Mouse (Mus musculus): ENCODE results near the gene Olfr1349. TPM values are rescaled to one million over a fixed set of nuclear protein-coding genes. Genes with fewer than 3 reads are reported as not detected.
"Not testable (repeated sequence)": the region's sequence is repeated elsewhere in the genome, so short reads cannot be mapped to it uniquely, and the experiment has no call there.

Olfr1349 gene
- polyA plus RNA-seq, 1 experiment from 2014 or later = not detected

DNA sequence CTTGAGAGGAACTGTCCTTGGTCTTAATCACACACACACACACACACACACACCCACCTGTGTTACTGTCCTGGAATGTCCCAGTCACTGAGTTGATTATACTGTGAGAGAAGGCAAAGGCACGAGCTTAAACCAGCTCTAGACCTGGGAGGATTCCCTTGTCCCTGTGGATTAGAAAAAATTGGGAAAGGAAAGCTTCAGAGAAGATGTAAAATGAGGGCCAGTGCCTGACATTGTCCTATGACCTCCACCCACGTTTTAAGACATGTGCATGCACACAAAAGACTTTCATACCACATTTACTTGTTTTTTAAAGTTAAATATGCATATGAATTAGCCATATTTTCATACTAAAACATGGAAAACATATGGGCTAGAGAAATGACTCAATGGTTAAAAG is 35.9 kb downstream of the Olfr1349 start, which contains the start of gene Olfr5:
Olfr5 (minus strand) TSS at position 101 of the 400 bp plus-strand sequence.
- Histone ChIP-seq H3K27ac (ENCODE audit: low read depth, low read length) (no peak within 1 kb of the TSS), H3K9me3 (ENCODE audit: control insufficient read depth) (no peaks in the 10 kb centered on the region), H3K36me3 (ENCODE audit: control insufficient read depth, insufficient read depth) (no peaks in the 10 kb centered on the region), H3K27me3 (replicated peaks; ENCODE audit: control insufficient read depth, insufficient read depth, low read length) (no peaks in the 10 kb centered on the region), H3K4me2 (replicated peaks; ENCODE audit: low read depth) (no peak within 1 kb of the TSS), H3K4me1 (replicated peaks; ENCODE audit: control insufficient read depth, insufficient read depth, low read length) (no peaks in the 10 kb centered on the region), H3K4me3 (ENCODE audit: low read depth, low read length) (no peak within 1 kb of the TSS), H3K9ac (ENCODE audit: low read depth, low read length) (no peak within 1 kb of the TSS)
- TF ChIP-seq CTCF (IDR thresholded peaks at IDR 0.05; ENCODE audit: low read depth) = no peak
- no peak for ATAC-seq
- 18% methylated on average over 2 of the region's 2 CpGs for WGBS

GRCm38 (mm10) chr7:6477633-6478032 is 45.1 kb downstream of the Olfr1349 start:
- not testable (repeated sequence) for H3K4me1 ChIP-seq (replicated peaks; ENCODE audit: control insufficient read depth, insufficient read depth, low read length); H3K4me3 ChIP-seq (ENCODE audit: low read depth, low read length); H3K27me3 ChIP-seq (replicated peaks; ENCODE audit: control insufficient read depth, insufficient read depth, low read length); H3K9ac ChIP-seq (ENCODE audit: low read depth, low read length); ATAC-seq; H3K4me2 ChIP-seq (replicated peaks; ENCODE audit: low read depth); H3K9me3 ChIP-seq (ENCODE audit: control insufficient read depth); H3K27ac ChIP-seq (ENCODE audit: low read depth, low read length); H3K36me3 ChIP-seq (ENCODE audit: control insufficient read depth, insufficient read depth)
- WGBS = 50% methylated on average over 2 of the region's 2 CpGs

DNA sequence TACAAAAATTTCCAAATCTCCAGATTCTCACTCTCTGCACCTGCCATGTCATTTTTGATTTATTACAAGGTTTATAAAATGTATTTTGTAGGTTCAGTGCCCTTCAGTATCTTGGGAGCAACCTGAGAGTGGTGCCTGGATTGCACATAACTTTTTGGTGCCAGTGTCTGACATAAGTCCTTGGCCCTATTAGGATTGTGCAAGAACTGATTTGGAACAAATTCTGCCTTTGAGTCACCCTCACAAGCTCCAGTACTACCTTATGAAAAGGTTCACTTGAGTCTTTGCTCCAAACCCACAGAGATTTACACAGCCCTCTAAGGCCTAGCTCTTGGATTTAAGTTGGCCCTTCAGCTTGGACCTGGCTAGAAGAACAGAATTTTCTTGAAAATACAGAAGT is 55.8 kb downstream of the Olfr1349 start, which contains the start of gene Olfr1346:
Olfr1346 (plus strand) TSS at position 151 of the 400 bp plus-strand sequence.
- H3K9me3 ChIP-seq (ENCODE audit: control insufficient read depth) = no peaks in the 10 kb centered on the region
- no peaks in the 10 kb centered on the region for H3K27me3 ChIP-seq (replicated peaks; ENCODE audit: control insufficient read depth, insufficient read depth, low read length)
- no peaks in the 10 kb centered on the region for H3K36me3 ChIP-seq (ENCODE audit: control insufficient read depth, insufficient read depth)
- no peak within 1 kb of the TSS for H3K4me3 ChIP-seq (ENCODE audit: low read depth, low read length)
- no peak within 1 kb of the TSS for H3K4me2 ChIP-seq (replicated peaks; ENCODE audit: low read depth)
- no peaks in the 10 kb centered on the region for H3K4me1 ChIP-seq (replicated peaks; ENCODE audit: control insufficient read depth, insufficient read depth, low read length)
- TF ChIP-seq CTCF (IDR thresholded peaks at IDR 0.05; ENCODE audit: low read depth) = no peak
- H3K27ac ChIP-seq (ENCODE audit: low read depth, low read length) = no peak within 1 kb of the TSS
- H3K9ac ChIP-seq (ENCODE audit: low read depth, low read length) = no peak within 1 kb of the TSS
- no peak for ATAC-seq

Other genes with a start within 250 kb of the Olfr1349 start
- 2.1 and 2.4 TPM in 2 replicates for gene Zfp667, start 236.4 kb downstream of the Olfr1349 start, polyA plus RNA-seq (2015; fragmentation: Nextera tagmentation; extraction: Ambion mirVana)
- 1.2 and 1.7 TPM in 2 replicates for gene Zfp583, start 191.7 kb downstream of the Olfr1349 start, polyA plus RNA-seq (2015; fragmentation: Nextera tagmentation; extraction: Ambion mirVana)
- gene Gm3854, start 179.2 kb downstream of the Olfr1349 start, polyA plus RNA-seq (2015; fragmentation: Nextera tagmentation; extraction: Ambion mirVana) = 0.08 and 0.20 TPM in 2 replicates
- 0.82 and 1.1 TPM in 2 replicates for gene Zfp78, start 159.7 kb downstream of the Olfr1349 start, polyA plus RNA-seq (2015; fragmentation: Nextera tagmentation; extraction: Ambion mirVana)
- 2.5 and 3.3 TPM in 2 replicates for gene Zfp28, start 139.7 kb downstream of the Olfr1349 start, polyA plus RNA-seq (2015; fragmentation: Nextera tagmentation; extraction: Ambion mirVana)
- 0.04 and 0.14 TPM in 2 replicates for gene Smim17, start 124.2 kb downstream of the Olfr1349 start, polyA plus RNA-seq (2015; fragmentation: Nextera tagmentation; extraction: Ambion mirVana)
- gene Gm20715, start 112.7 kb downstream of the Olfr1349 start, polyA plus RNA-seq (2015; fragmentation: Nextera tagmentation; extraction: Ambion mirVana) = not detected in 2 replicates
- not detected in 2 replicates for gene Olfr1344, start 84.3 kb downstream of the Olfr1349 start, polyA plus RNA-seq (2015; fragmentation: Nextera tagmentation; extraction: Ambion mirVana)
- not detected in 2 replicates for gene Olfr1336, start 66.8 kb downstream of the Olfr1349 start, polyA plus RNA-seq (2015; fragmentation: Nextera tagmentation; extraction: Ambion mirVana)
- not detected in 2 replicates for gene Olfr1346, start 55.8 kb downstream of the Olfr1349 start, polyA plus RNA-seq (2015; fragmentation: Nextera tagmentation; extraction: Ambion mirVana)
- gene Olfr5, start 36.0 kb downstream of the Olfr1349 start, polyA plus RNA-seq (2015; fragmentation: Nextera tagmentation; extraction: Ambion mirVana) = not detected in 2 replicates
- not detected in 2 replicates for gene Olfr1347, start 23.2 kb downstream of the Olfr1349 start, polyA plus RNA-seq (2015; fragmentation: Nextera tagmentation; extraction: Ambion mirVana)
- not detected in 2 replicates for gene Olfr1348, start 14.2 kb downstream of the Olfr1349 start, polyA plus RNA-seq (2015; fragmentation: Nextera tagmentation; extraction: Ambion mirVana)
- gene Olfr1350, start 41.9 kb upstream of the Olfr1349 start, polyA plus RNA-seq (2015; fragmentation: Nextera tagmentation; extraction: Ambion mirVana) = not detected in 2 replicates
- 0.71 and 0.73 TPM in 2 replicates for gene Zim1, start 173.5 kb upstream of the Olfr1349 start, polyA plus RNA-seq (2015; fragmentation: Nextera tagmentation; extraction: Ambion mirVana)
- 15.6 and 16.6 TPM in 2 replicates for gene Peg3, start 207.5 kb upstream of the Olfr1349 start, polyA plus RNA-seq (2015; fragmentation: Nextera tagmentation; extraction: Ambion mirVana)
- gene Usp29, start 207.6 kb upstream of the Olfr1349 start, polyA plus RNA-seq (2015; fragmentation: Nextera tagmentation; extraction: Ambion mirVana) = 0.68 and 0.71 TPM in 2 replicates

Measured in intestine, postnatal 0 days (tissue).